Mouse (Mus musculus) lung, postnatal 0 days (tissue): Measurements from ENCODE around the gene Tsc2. TPM values are rescaled to one million over a fixed set of nuclear protein-coding genes. Genes with fewer than 3 reads are reported as not detected.

Source experiments
- ATAC-seq: fragments of 200-750 bp; cut with Nextera tagmentation; 2 replicates; pipeline ENCODE4 v1.8.0; 2017; ENCODE audit warnings: moderate library complexity
- DNase-seq: peaks from one replicate; pipeline ENCODE4 v3.0.0-alpha.2; 2016; ENCODE audit warnings: low spot score
- H3K27ac ChIP-seq: fragments of 300-500 bp; sonication (generic); 2 replicates; pipeline ENCODE4 v1.5.1; 2014; ENCODE audit warnings: antibody characterized with exemption, mild to moderate bottlenecking, low read length, mixed read lengths
- H3K27me3 ChIP-seq: fragments of 300-500 bp; sonication (generic); replicated peaks from 2 replicates; pipeline ENCODE4 v1.6.1; 2014; ENCODE audit warnings: low read length, mixed read lengths; ENCODE audit not compliant: insufficient read depth
- H3K36me3 ChIP-seq: fragments of 300-500 bp; sonication (generic); 2 replicates; pipeline ENCODE4 v1.6.1; 2014; ENCODE audit warnings: low read length, mixed read lengths; ENCODE audit not compliant: insufficient read depth
- H3K4me1 ChIP-seq: fragments of 300-500 bp; sonication (generic); 2 replicates; pipeline ENCODE4 v1.6.1; 2014; ENCODE audit warnings: antibody characterized with exemption, low read depth, low read length, mixed read lengths; ENCODE audit not compliant: insufficient read depth
- H3K4me2 ChIP-seq: fragments of 300-500 bp; sonication (generic); replicated peaks from 2 replicates; pipeline ENCODE4 v1.6.1; 2014; ENCODE audit warnings: low read depth, mild to moderate bottlenecking, low read length, moderate library complexity, mixed read lengths
- H3K4me3 ChIP-seq: fragments of 300-500 bp; sonication (generic); 2 replicates; pipeline ENCODE4 v1.5.1; 2014; ENCODE audit warnings: low read depth, low read length
- H3K9ac ChIP-seq: fragments of 300-500 bp; sonication (generic); replicated peaks from 2 replicates; pipeline ENCODE4 v1.6.1; 2014; ENCODE audit warnings: low read depth, mild to moderate bottlenecking
- H3K9me3 ChIP-seq: fragments of 300-500 bp; sonication (generic); 2 replicates; pipeline ENCODE4 v1.6.1; 2016; ENCODE audit warnings: low read length, mixed read lengths
- CTCF ChIP-seq: IDR thresholded peaks from 2 replicates; pipeline ENCODE4 v1.5.1; 2016; ENCODE audit warnings: antibody characterized with exemption, mild to moderate bottlenecking
- EP300 ChIP-seq: IDR thresholded peaks from 2 replicates; pipeline ENCODE4 v1.6.1; 2016; ENCODE audit warnings: antibody characterized with exemption, mild to moderate bottlenecking, control low read depth
- WGBS: fragments of 180-500 bp; shearing (Covaris S2); extraction: QIAGEN DNeasy Blood & Tissue Kit; methylation state at CpG from one replicate; pipeline ENCODE4 v1.1.7; 2014; 5-methylcytosine and 5-hydroxymethylcytosine counted together
- polyA plus RNA-seq: library from polyadenylated mRNA; unstranded; fragments of >200 nt; fragmentation: Nextera tagmentation; extraction: Ambion mirVana; gene quantifications from 2 replicates; pipeline ENCODE4 v1.2.1, GENCODE M21; 2015

Gene Tsc2
- polyA plus RNA-seq, 1 experiment from 2014 or later = 31.7 TPM

DNA sequence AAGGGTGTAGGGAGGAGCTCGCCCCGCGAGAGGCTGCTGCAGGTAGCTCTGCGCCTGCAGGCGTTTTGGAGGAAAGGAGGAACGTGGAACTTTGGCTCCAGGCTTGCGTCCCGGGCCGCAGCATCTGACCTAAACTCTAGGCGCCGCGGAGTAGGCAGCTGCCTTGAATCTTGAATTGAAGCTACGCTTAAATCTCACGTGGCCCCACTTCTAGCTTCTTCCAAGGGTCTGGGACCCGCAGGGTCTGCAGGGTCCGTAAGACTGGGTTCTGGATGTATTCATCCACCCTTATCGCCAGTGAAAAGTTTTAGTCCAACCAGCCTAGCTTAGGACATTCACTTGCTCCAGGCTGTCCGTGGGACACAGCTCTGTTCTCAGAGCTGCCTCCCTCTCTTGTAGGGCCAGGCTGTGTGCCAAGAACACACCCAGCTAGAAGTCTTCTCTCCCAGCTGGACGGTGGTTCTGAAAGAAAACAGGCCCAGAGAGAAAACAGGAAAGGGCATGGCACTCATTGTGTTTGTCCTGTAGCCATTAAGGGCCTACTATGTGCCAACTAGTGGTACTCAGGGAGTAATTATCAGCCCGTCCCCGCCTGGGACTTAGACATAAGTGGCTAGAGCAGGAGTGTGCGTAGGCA lies 501 bp upstream of the Tsc2 start:
- ATAC-seq = peak; percentile 82
- peaks cover 15% of the 10 kb centered on the region for H3K36me3 ChIP-seq
- no peaks in the 10 kb centered on the region for H3K27me3 ChIP-seq
- peaks cover 40% of the 10 kb centered on the region for H3K4me1 ChIP-seq
- H3K9ac ChIP-seq = peak overlapping the region; percentile 72
- H3K27ac ChIP-seq = peak overlapping the region; percentile 97
- peak overlapping the region; percentile 95 for H3K4me2 ChIP-seq
- peak overlapping the region; percentile 66 for H3K4me3 ChIP-seq
- DNase-seq = peak; percentile 94
- no peaks in the 10 kb centered on the region for H3K9me3 ChIP-seq
- 5% methylated on average over 21 of the region's 22 CpGs for WGBS
- TF ChIP-seq CTCF = no peak
- TF ChIP-seq EP300 = peak; percentile 87

DNA sequence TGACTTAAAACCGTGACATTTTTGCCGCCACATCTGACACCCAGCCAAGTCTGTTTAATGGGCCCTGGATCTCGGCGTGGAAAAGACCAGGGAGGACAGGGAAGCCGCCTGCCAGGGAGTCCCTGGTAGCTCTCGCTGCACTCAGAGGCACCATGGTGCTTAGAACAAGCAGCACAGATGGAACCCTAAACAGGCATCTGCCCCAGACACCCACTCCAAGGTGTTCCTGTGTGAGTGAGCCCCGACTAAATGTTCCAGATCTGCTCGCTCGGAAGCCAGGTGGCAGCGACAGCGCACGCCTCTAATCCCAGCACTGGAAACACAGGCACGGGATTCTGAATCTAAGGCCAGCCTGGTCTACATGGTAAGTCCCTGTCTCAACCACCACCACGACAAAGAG lies 2.4 kb downstream of the Tsc2 start:
- no peaks in the 10 kb centered on the region for H3K27me3 ChIP-seq
- peaks cover 21% of the 10 kb centered on the region for H3K4me1 ChIP-seq
- no peaks in the 10 kb centered on the region for H3K9me3 ChIP-seq
- no peak overlapping the region for H3K27ac ChIP-seq
- WGBS = 83% methylated on average over 14 of the region's 14 CpGs
- no peak overlapping the region for H3K9ac ChIP-seq
- H3K4me2 ChIP-seq = no peak overlapping the region
- TF ChIP-seq CTCF (no peak), EP300 (no peak)
- H3K36me3 ChIP-seq = peaks cover 27% of the 10 kb centered on the region
- no peak for ATAC-seq
- DNase-seq = no peak
- H3K4me3 ChIP-seq = no peak overlapping the region

DNA sequence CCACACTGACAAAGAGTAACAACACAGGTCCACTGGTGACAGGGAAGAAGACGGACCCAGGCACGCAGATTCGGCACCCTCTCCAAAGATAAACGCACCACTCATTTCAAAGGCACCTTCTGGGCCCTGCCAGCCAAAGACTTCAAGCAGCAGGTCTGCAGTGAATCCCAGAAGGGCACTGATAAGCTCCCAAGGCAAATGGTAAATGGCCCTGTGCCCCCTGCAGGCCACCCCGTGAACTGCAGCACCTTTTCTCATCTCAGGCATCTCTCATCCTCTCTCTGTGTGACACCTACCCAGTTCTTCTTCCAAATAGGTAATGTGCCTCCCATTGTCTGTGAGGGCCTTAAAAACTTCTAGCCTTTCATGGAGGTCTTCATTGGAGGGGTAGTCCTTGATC lies 3.8 kb downstream of the Tsc2 start:
- no peak for ATAC-seq
- H3K4me2 ChIP-seq = no peak overlapping the region
- TF ChIP-seq EP300 (no peak), CTCF (peak; percentile 97)
- WGBS = 27% methylated on average over 5 of the region's 5 CpGs
- H3K9me3 ChIP-seq = no peaks in the 10 kb centered on the region
- no peak overlapping the region for H3K27ac ChIP-seq
- peaks cover 34% of the 10 kb centered on the region for H3K36me3 ChIP-seq
- no peak overlapping the region for H3K4me3 ChIP-seq
- H3K4me1 ChIP-seq = peaks cover 9% of the 10 kb centered on the region; the same call in 1 of the 2 replicates
- no peaks in the 10 kb centered on the region for H3K27me3 ChIP-seq
- no peak overlapping the region for H3K9ac ChIP-seq
- peak; percentile 73 for DNase-seq

DNA sequence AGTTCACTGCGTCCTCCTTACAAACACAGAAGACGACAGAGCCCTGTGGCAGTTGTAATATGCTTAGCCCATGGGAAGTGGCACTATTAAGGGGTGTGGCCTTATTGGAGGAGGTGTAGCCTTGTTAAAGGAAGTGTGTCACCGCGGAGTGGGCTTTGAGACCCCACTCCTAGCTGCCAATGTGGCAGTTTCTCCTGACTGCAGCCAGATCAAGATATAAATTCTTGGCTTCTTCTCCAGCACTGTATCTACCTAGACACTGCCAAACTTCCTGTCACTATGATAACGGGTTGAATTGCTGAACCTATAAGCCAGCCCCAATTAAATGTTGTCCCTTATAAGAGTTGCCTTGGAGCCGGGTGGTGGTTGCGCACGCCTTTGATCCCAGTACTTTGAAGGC lies 7.0 kb downstream of the Tsc2 start:
- Histone ChIP-seq H3K27me3 (no peaks in the 10 kb centered on the region), H3K4me3 (no peak overlapping the region), H3K9me3 (no peaks in the 10 kb centered on the region), H3K9ac (no peak overlapping the region), H3K36me3 (peaks cover 54% of the 10 kb centered on the region), H3K4me2 (no peak overlapping the region), H3K27ac (no peak overlapping the region), H3K4me1 (no peaks in the 10 kb centered on the region)
- TF ChIP-seq CTCF (no peak), EP300 (no peak)
- ATAC-seq = no peak
- 90% methylated on average over 8 of the region's 8 CpGs for WGBS
- no peak for DNase-seq

DNA sequence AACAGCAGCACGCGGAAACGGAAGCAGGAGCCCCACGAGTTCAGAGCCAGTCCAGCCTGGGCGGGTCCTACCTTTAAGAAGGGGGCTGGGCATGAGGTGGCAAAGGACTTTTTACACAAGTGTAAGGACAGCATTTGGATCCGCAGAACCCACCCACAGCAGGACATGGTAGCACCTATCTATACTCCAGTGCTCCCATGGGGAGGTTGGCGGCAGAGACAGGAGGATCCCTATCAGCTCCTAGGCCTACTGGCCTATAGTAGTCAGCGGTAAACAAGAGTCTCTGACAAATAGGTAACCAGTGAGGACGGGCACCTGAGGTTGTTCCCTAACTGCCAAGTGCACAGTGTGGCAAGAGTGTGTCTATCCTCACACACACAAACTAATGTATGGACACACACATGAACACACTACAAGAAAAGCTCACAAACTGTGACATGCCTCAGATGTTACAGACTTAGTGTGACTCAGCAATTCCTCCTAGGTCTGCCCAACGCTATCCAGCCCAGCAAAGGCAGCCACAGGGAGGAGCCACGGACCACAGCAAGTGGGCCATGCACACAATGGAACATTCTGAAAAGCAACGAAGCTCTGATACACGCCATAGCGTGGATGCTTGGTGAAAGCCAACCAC lies 14.8 kb downstream of the Tsc2 start:
- DNase-seq (peak; percentile 26), ATAC-seq (peak; percentile 47)
- Histone ChIP-seq H3K27me3 (no peaks in the 10 kb centered on the region), H3K9me3 (no peaks in the 10 kb centered on the region), H3K9ac (no peak overlapping the region), H3K4me1 (no peaks in the 10 kb centered on the region), H3K36me3 (peaks cover 48% of the 10 kb centered on the region), H3K27ac (no peak overlapping the region), H3K4me2 (no peak overlapping the region), H3K4me3 (no peak overlapping the region)
- 77% methylated on average over 14 of the region's 14 CpGs for WGBS
- no peak for TF ChIP-seq EP300
- peak; percentile 33; the same call in 1 of the 2 replicates for TF ChIP-seq CTCF

DNA sequence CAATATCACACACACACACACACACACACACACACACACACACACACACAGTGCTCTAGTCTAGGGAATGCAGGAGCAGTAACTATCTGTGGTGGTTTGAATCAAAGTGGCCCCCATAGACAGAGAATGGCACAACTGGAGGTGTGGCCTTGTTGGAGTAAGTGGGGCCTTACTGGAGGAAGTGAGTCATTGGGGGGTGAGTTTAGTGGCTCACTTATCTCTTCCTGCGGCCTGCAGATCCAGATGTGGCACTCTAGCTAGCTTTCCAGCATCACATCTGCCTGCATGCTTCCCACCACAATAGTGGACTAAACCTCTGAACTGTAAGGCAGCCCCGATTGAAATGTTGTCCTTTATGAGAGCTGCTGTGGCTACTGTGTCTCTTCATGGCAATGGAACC lies 21.7 kb downstream of the Tsc2 start:
- H3K27ac ChIP-seq = no peak overlapping the region
- no peak for TF ChIP-seq EP300
- no peak for TF ChIP-seq CTCF
- WGBS = 65% methylated on average over 2 of the region's 2 CpGs

More for the DNA sequence above, 21.7 kb downstream of the Tsc2 start:
- Histone ChIP-seq H3K27me3 (no peaks in the 10 kb centered on the region), H3K36me3 (peaks cover 27% of the 10 kb centered on the region; the same call in 1 of the 2 replicates), H3K9ac (no peak overlapping the region), H3K4me2 (no peak overlapping the region), H3K9me3 (no peaks in the 10 kb centered on the region), H3K4me3 (no peak overlapping the region), H3K4me1 (no peaks in the 10 kb centered on the region)
- no peak for DNase-seq
- no peak for ATAC-seq
